Mouse (Mus musculus) MEL (cell line): ENCODE measurements around the gene Fbxo9. TPM values are rescaled to one million over a fixed set of nuclear protein-coding genes. Genes with fewer than 3 reads are reported as not detected.

Source experiments
- DNase-seq: peaks from one replicate; pipeline ENCODE4 v3.0.0; 2011; ENCODE audit warnings: low read depth, low spot score
- H3K27ac ChIP-seq: 2 replicates; pipeline ENCODE4 v1.5.1; 2012; ENCODE audit warnings: low read depth, mild to moderate bottlenecking, control low read depth, low read length, moderate library complexity; ENCODE audit not compliant: control insufficient read depth
- H3K27me3 ChIP-seq, 2 experiments: fragments of 150-350 bp in 1 of 2; sonication (generic) in 1 of 2; 2 replicates each; pipeline ENCODE4 v1.6.1; 2012; ENCODE audit warnings: low read length in 2 of 2, mild to moderate bottlenecking in 2 of 2, improper control_type of control experiment in 1 of 2, moderate library complexity in 1 of 2; ENCODE audit not compliant: insufficient read depth in 2 of 2, control insufficient read depth in 1 of 2
- H3K36me3 ChIP-seq, 2 experiments: 2 replicates each; pipeline ENCODE4 v1.6.1; 2012 to 2014; ENCODE audit warnings: low read length in 2 of 2, improper control_type of control experiment in 1 of 2, inconsistent platforms in 1 of 2, mild to moderate bottlenecking in 1 of 2; ENCODE audit not compliant: insufficient read depth in 2 of 2, control insufficient read depth in 1 of 2
- H3K4me1 ChIP-seq, 2 experiments: fragments of 150-350 bp in 1 of 2; sonication (generic) in 1 of 2; 2 replicates each; pipeline ENCODE4 v1.6.1; 2012; ENCODE audit warnings: low read length in 2 of 2, improper control_type of control experiment in 1 of 2, mild to moderate bottlenecking in 1 of 2; ENCODE audit not compliant: insufficient read depth in 2 of 2, control insufficient read depth in 1 of 2
- H3K4me3 ChIP-seq, 2 experiments: fragments of 150-350 bp in 1 of 2; sonication (generic) in 1 of 2; 2 replicates each; pipeline ENCODE4 v1.5.1; 2012; ENCODE audit warnings: low read depth in 2 of 2, low read length in 2 of 2, mild to moderate bottlenecking in 2 of 2, moderate library complexity in 2 of 2, control low read depth in 1 of 2, improper control_type of control experiment in 1 of 2; ENCODE audit not compliant: control insufficient read depth in 1 of 2, insufficient read depth in 1 of 2
- H3K79me2 ChIP-seq: 2 replicates; pipeline ENCODE4 v1.6.1; 2012; ENCODE audit warnings: mild to moderate bottlenecking, low read length, moderate library complexity; ENCODE audit not compliant: control insufficient read depth, poor library complexity, insufficient read depth
- H3K9ac ChIP-seq: 2 replicates; pipeline ENCODE4 v1.6.1; 2012; ENCODE audit warnings: low read depth, mild to moderate bottlenecking, control low read depth, low read length, moderate library complexity; ENCODE audit not compliant: control insufficient read depth, poor library complexity, severe bottlenecking
- H3K9me3 ChIP-seq: fragments of 150-350 bp; sonication (generic); replicated peaks from 2 replicates; pipeline ENCODE4 v1.6.1; 2012; ENCODE audit warnings: mild to moderate bottlenecking, low read length, improper control_type of control experiment, moderate library complexity; ENCODE audit not compliant: insufficient read depth
- BHLHE40 ChIP-seq: IDR thresholded peaks from 2 replicates; pipeline ENCODE4 v1.6.1; 2012; ENCODE audit warnings: low read depth, mild to moderate bottlenecking, inconsistent platforms, low read length, improper control_type of control experiment, borderline replicate concordance
- CHD2 ChIP-seq: IDR thresholded peaks from 2 replicates; pipeline ENCODE4 v1.6.1; 2011; ENCODE audit warnings: low read length, improper control_type of control experiment
- E2F4 ChIP-seq: IDR thresholded peaks from 2 replicates; pipeline ENCODE4 v1.6.1; 2011; ENCODE audit warnings: low read depth, low read length, improper control_type of control experiment, borderline replicate concordance
- ELF1 ChIP-seq: IDR thresholded peaks from 2 replicates; pipeline ENCODE4 v1.6.1; 2014; ENCODE audit warnings: low read depth, mild to moderate bottlenecking, inconsistent platforms, low read length, improper control_type of control experiment, moderate library complexity
- EP300 ChIP-seq, 2 experiments: IDR thresholded peaks; 2 replicates each; pipeline ENCODE4 v1.6.1; 2011; ENCODE audit warnings: improper control_type of control experiment in 2 of 2, low read length in 2 of 2, low read depth in 1 of 2, mild to moderate bottlenecking in 1 of 2
- ETS1 ChIP-seq: IDR thresholded peaks from 2 replicates; pipeline ENCODE4 v1.6.1; 2012; ENCODE audit warnings: low read depth, mild to moderate bottlenecking, inconsistent platforms, low read length, improper control_type of control experiment, moderate library complexity
- GABPA ChIP-seq: IDR thresholded peaks from 2 replicates; pipeline ENCODE4 v1.6.1; 2012; ENCODE audit warnings: low read depth, mild to moderate bottlenecking, inconsistent platforms, low read length, improper control_type of control experiment, moderate library complexity
- GATA1 ChIP-seq: IDR thresholded peaks from 2 replicates; pipeline ENCODE4 v1.6.1; 2011; ENCODE audit warnings: low read depth, low read length, improper control_type of control experiment
- HCFC1 ChIP-seq: IDR thresholded peaks from 2 replicates; pipeline ENCODE4 v1.6.1; 2012; ENCODE audit warnings: low read depth, mild to moderate bottlenecking, inconsistent platforms, low read length, improper control_type of control experiment, moderate library complexity
- JUND ChIP-seq: IDR thresholded peaks from 2 replicates; pipeline ENCODE4 v1.6.1; 2011; ENCODE audit warnings: low read depth, mild to moderate bottlenecking, improper control_type of control experiment, low read length
- KAT2A ChIP-seq: conservative IDR thresholded peaks from 2 replicates; pipeline ENCODE4 v1.6.1; 2012; ENCODE audit warnings: low read depth, low read length, improper control_type of control experiment, inconsistent platforms
- MAFK ChIP-seq: IDR thresholded peaks from 2 replicates; pipeline ENCODE4 v1.6.1; 2011; ENCODE audit warnings: low read depth, mild to moderate bottlenecking, low read length, improper control_type of control experiment, borderline replicate concordance
- MEF2A ChIP-seq: IDR thresholded peaks from 2 replicates; pipeline ENCODE4 v1.6.1; 2014; ENCODE audit warnings: low read depth, mild to moderate bottlenecking, inconsistent platforms, low read length, improper control_type of control experiment; ENCODE audit not compliant: poor library complexity, insufficient replicate concordance, severe bottlenecking; ENCODE audit errors: extremely low read depth
- MYB ChIP-seq: IDR thresholded peaks from 2 replicates; pipeline ENCODE4 v1.6.1; 2011; ENCODE audit warnings: mild to moderate bottlenecking, low read depth, low read length, improper control_type of control experiment
- MYC ChIP-seq: IDR thresholded peaks from 2 replicates; pipeline ENCODE4 v1.6.1; 2011; ENCODE audit warnings: low read depth, mild to moderate bottlenecking, low read length, improper control_type of control experiment, moderate library complexity
- NRF1 ChIP-seq: IDR thresholded peaks from 2 replicates; pipeline ENCODE4 v1.6.1; 2014; ENCODE audit warnings: low read depth, mild to moderate bottlenecking, inconsistent platforms, low read length, improper control_type of control experiment, moderate library complexity; ENCODE audit not compliant: poor library complexity, insufficient read depth, severe bottlenecking
- POLR2A ChIP-seq, 2 experiments: IDR thresholded peaks; 2 replicates each; pipeline ENCODE4 v1.6.1; 2011 to 2012; ENCODE audit warnings: low read length in 2 of 2, mild to moderate bottlenecking in 2 of 2, control low read depth in 1 of 2, improper control_type of control experiment in 1 of 2, low read depth in 1 of 2, moderate library complexity in 1 of 2; ENCODE audit not compliant: control insufficient read depth in 1 of 2, insufficient read depth in 1 of 2, poor library complexity in 1 of 2
- POLR2AphosphoS2 ChIP-seq: IDR thresholded peaks from 2 replicates; pipeline ENCODE4 v1.6.1; 2011; ENCODE audit warnings: low read length, improper control_type of control experiment
- POLR2AphosphoS5 ChIP-seq: IDR thresholded peaks from 2 replicates; pipeline ENCODE4 v1.6.1; 2012; ENCODE audit warnings: low read depth, borderline replicate concordance, mild to moderate bottlenecking, inconsistent platforms, low read length, moderate library complexity, mixed read lengths
- RAD21 ChIP-seq: IDR thresholded peaks from 2 replicates; pipeline ENCODE4 v1.6.1; 2011; ENCODE audit warnings: mild to moderate bottlenecking, low read depth, low read length, improper control_type of control experiment
- SIN3A ChIP-seq: IDR thresholded peaks from 2 replicates; pipeline ENCODE4 v1.6.1; 2012; ENCODE audit warnings: low read length, improper control_type of control experiment, inconsistent platforms
- SMC3 ChIP-seq: IDR thresholded peaks from 2 replicates; pipeline ENCODE4 v1.6.1; 2011; ENCODE audit warnings: low read depth, low read length, improper control_type of control experiment
- TAL1 ChIP-seq: IDR thresholded peaks from 2 replicates; pipeline ENCODE4 v1.6.1; 2012; ENCODE audit warnings: mild to moderate bottlenecking, inconsistent platforms, low read length, moderate library complexity, mixed read lengths
- TCF12 ChIP-seq: IDR thresholded peaks from 2 replicates; pipeline ENCODE4 v1.6.1; 2014; ENCODE audit warnings: low read depth, mild to moderate bottlenecking, inconsistent platforms, low read length, improper control_type of control experiment, moderate library complexity
- UBTF ChIP-seq: IDR thresholded peaks from 2 replicates; pipeline ENCODE4 v1.6.1; 2012; ENCODE audit warnings: low read depth, mild to moderate bottlenecking, inconsistent platforms, low read length, improper control_type of control experiment, moderate library complexity, borderline replicate concordance; ENCODE audit not compliant: insufficient read depth
- USF2 ChIP-seq, 2 experiments: IDR thresholded peaks; 2 replicates each; pipeline ENCODE4 v1.6.1; 2011 to 2012; ENCODE audit warnings: improper control_type of control experiment in 2 of 2, low read length in 2 of 2, borderline replicate concordance in 1 of 2, inconsistent platforms in 1 of 2, low read depth in 1 of 2, mild to moderate bottlenecking in 1 of 2; ENCODE audit not compliant: insufficient read depth in 1 of 2
- ZC3H11A ChIP-seq: IDR thresholded peaks from 2 replicates; pipeline ENCODE4 v1.6.1; 2012; ENCODE audit warnings: low read depth, mild to moderate bottlenecking, inconsistent platforms, low read length, improper control_type of control experiment
- ZMIZ1 ChIP-seq: IDR thresholded peaks from 2 replicates; pipeline ENCODE4 v1.6.1; 2012; ENCODE audit warnings: low read depth, mild to moderate bottlenecking, inconsistent platforms, low read length, improper control_type of control experiment, moderate library complexity
- ZNF384 ChIP-seq: IDR thresholded peaks from 2 replicates; pipeline ENCODE4 v1.6.1; 2012; ENCODE audit warnings: low read depth, mild to moderate bottlenecking, inconsistent platforms, low read length, improper control_type of control experiment
- polyA plus RNA-seq, 2 experiments: library from polyadenylated mRNA; stranded (reverse) in 1 of 2; unstranded in 1 of 2; fragments of >175 nt in 1 of 2; fragments of >200 nt in 1 of 2; gene quantifications; 2 replicates each; pipeline versions ENCODE4 v1.2.1 to v1.2.4; 2012; ENCODE audit warnings: low replicate concordance in 2 of 2, low read depth in 1 of 2; ENCODE audit not compliant: insufficient read length in 2 of 2, insufficient read depth in 1 of 2, missing spikeins in 1 of 2
- total RNA-seq: library from RNA; depleted of rRNA; stranded (reverse); fragments of 300-350 nt; gene quantifications from 2 replicates; pipeline ENCODE4 v1.2.3, GENCODE M21; 2012

Fbxo9 gene
- total and polyA plus RNA-seq, 3 experiments = 47.0 to 402 (median 56.0) TPM

DNA sequence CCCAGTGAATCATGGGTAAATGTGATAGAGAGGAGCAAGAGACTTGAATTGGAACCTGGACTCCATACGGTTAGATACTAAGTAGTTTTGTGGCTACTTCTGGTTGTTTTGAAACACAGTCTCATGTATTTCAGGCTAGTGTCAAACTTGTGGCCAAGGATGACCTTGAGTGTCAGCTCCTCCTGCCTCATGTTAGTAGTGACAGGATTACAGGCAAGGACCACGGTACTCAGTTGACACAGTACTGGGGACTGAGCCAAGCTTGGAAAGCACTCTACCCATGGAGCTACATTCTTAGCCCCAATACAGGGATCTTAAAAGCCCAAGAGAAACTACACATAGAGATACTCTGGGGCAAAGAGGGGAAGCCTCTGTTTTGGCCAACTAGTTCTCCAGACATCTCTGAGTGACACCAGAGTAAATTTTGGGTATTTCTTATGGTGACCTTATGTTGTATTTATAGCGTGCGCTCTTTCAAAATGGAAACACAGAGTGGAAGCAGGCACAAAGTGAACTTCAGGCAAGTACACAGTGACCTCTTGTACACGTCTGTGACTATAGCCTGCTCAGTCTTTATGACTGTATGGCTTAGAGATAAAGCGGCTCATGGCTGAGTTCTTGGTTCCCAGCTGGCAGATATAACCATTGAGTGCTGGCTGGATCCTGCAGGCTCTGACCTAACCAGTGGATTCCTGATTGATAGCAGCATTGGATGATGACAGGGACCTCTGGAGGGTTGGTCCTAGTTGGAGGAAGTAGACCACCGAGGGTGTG is 14.3 kb upstream of the Fbxo9 start:
- Histone ChIP-seq H3K9ac (no peak overlapping the region), H3K27me3 (no peaks in the 10 kb centered on the region), H3K4me1 (peaks cover 0 to 8% of the 10 kb centered on the region in 2 experiments; a peak in 3 of 4 replicates), H3K4me3 (no peak overlapping the region), H3K27ac (no peak overlapping the region), H3K79me2 (no peaks in the 10 kb centered on the region), H3K9me3 (no peaks in the 10 kb centered on the region), H3K36me3 (peaks cover 0 to under 1% of the 10 kb centered on the region in 2 experiments; a peak in 2 of 4 replicates)
- TF ChIP-seq SMC3 (no peak), MYC (no peak), CHD2 (no peak), POLR2AphosphoS5 (no peak), MEF2A (no peak), E2F4 (no peak), TCF12 (no peak), MAFK (no peak), HCFC1 (no peak), UBTF (no peak), ZC3H11A (no peak), NRF1 (no peak), BHLHE40 (no peak), RAD21 (no peak), KAT2A (no peak), ZNF384 (no peak), GATA1 (no peak), ETS1 (no peak), MYB (no peak)
- no peak for DNase-seq

DNA sequence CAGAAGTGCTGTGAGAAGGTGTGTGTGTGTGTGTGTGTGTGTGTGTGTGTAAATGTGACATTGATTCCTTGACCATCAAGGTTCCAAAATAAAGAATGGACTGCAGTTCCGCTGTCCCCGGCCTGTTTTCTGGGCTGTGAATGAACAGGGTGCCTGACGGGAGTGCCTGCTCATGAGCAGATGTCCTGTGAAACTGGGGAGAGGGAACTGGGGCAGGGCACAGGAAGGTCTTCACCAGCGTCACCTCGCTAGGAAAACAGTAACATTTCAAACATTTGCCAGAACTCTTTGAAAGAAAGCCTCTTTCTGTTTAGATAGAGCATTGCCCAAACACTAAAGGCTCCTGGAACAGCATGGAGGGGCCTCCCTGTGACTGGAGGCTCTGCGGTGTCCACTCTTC is 13.1 kb upstream of the Fbxo9 start:
- peaks cover 0 to 9% of the 10 kb centered on the region in 2 experiments; a peak in 2 of 4 replicates for H3K36me3 ChIP-seq
- no peak overlapping the region for H3K27ac ChIP-seq
- no peak overlapping the region for H3K9ac ChIP-seq
- peaks cover 5 to 14% of the 10 kb centered on the region in 2 experiments; a peak in 3 of 4 replicates for H3K4me1 ChIP-seq
- H3K79me2 ChIP-seq = no peaks in the 10 kb centered on the region
- H3K9me3 ChIP-seq = no peaks in the 10 kb centered on the region
- H3K4me3 ChIP-seq = no peak overlapping the region
- H3K27me3 ChIP-seq = no peaks in the 10 kb centered on the region
- DNase-seq = no peak
- TF ChIP-seq CHD2 (no peak), MEF2A (no peak), ZNF384 (no peak), GATA1 (no peak), JUND (no peak), SMC3 (no peak), MYB (no peak), HCFC1 (no peak), EP300 (IDR thresholded peaks at IDR 0.05; ENCODE audit: low read depth in 1 of 2, low read length in 2 of 2) (no peak), TAL1 (no peak), SIN3A (no peak), GABPA (no peak), ELF1 (no peak), POLR2A (IDR thresholded peaks at IDR 0.05; ENCODE audit: control insufficient read depth in 1 of 2, insufficient read depth in 1 of 2, low read depth in 1 of 2, low read length in 2 of 2, poor library complexity in 1 of 2) (no peak), USF2 (IDR thresholded peaks at IDR 0.05; ENCODE audit: borderline replicate concordance in 1 of 2, insufficient read depth in 1 of 2, low read depth in 1 of 2, low read length in 2 of 2) (no peak), POLR2AphosphoS2 (no peak), UBTF (no peak), ZMIZ1 (no peak)
